Mouse (Mus musculus) urinary bladder, postnatal 10 days (tissue): Measurements from ENCODE around the gene Ythdc1.
"Not testable (repeated sequence)": the region's sequence is repeated elsewhere in the genome, so short reads cannot be mapped to it uniquely, and the experiment has no call there.

Source experiments
- DNase-seq: peaks from one replicate; pipeline ENCODE4 v3.0.0; 2022; ENCODE audit warnings: low spot score

Gene Ythdc1

DNA sequence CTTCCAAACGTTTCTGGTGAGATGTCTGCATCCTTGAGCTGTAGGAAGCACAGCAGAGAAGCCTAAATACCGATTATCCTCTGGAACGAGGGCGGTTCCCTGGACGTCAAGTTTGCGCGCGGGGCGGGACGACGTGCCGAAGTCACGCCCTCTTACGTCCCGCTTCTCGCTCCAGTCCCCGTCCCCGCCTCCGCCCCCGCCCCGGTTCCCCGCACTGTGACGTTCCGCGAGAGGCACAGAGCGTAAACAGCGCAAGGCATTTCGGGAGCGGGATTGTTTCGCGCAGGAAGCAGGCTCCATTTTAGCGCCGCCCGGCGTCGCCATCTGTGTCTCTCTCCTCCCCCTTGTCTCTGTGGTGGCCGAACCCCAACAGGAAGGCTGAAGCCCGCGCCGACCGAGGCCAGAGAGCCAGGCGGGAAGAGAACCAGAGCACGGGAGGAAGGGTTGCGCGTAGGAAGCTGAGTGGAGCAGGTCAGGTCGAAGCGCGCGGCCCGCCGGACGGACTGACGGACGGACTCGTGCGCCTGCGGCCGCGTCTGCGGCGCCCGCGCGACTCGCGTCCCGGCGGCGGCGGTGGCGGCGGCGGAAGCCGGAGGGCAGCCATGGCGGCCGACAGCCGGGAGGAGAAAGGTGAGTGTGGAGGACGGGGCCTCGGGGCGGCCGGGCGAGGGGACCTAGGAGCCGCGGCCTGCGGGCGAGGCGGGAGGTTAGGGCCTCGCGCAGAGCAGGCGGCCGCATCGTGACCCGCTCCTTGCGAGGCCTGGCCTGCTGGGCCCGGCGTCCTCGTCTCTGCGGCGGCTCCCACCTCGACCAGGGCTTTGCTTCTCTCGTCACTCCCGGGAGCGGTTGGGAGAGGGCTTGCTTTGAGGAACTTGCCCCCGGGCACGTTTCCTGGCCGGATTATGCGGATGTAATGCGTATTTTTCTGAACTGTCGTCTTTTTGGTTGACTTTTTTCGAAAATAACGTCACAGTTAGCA is at the start of gene Ythdc1:
Ythdc1 (plus strand) TSS at position 260 of the 979 bp plus-strand sequence.
- DNase-seq, result peak; percentile 81

DNA sequence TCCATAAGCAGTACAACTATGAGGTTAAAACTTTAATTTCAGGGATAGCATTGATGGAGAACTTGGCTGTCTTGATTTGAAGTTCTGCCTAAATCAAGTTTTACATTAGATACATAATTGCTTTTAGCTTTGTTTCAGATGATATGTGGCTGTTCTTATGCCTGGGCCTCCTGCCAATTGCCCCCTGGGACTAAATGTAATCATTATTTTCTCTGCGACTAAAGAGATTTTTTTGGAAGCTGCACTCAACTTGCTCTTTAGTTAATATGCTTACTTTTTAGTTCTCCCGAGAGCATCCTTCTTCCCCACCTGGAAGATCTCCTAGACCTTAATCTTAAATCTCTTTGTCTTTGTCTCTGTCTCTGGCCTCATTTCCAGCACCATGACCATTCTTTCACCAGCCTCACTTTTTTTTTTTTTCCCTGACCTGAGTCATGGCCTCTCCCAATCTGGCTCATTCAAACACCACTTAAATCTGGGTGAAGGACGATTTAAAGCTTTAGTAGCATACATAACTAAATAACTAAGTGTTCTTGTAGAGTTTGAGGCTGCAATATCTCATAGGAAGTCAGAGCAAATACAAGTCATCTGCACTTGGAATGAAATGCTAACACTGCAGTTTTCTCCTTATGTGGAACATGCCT is 34.9 kb upstream of the Ythdc1 start:
- DNase-seq, result no peak

DNA sequence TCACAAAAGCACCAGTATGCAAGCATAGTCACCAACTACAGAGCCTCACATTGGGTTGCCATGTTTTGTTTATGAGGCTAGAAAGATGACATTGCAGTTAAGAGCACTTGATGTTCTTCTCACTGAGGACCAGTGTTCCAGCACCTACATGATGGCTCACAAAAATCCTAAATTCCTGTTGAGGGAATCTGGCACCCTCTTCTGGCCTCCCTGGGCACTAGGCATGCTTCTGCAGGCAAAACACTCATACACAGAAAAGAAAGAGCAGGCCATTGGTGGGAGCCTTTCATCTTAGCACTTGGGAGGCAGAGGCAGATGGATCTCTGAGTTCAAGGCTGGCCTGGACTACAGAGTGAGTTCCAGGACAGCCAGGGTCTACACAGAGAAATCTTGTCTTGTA is 33.0 kb upstream of the Ythdc1 start:
- no peak for DNase-seq

DNA sequence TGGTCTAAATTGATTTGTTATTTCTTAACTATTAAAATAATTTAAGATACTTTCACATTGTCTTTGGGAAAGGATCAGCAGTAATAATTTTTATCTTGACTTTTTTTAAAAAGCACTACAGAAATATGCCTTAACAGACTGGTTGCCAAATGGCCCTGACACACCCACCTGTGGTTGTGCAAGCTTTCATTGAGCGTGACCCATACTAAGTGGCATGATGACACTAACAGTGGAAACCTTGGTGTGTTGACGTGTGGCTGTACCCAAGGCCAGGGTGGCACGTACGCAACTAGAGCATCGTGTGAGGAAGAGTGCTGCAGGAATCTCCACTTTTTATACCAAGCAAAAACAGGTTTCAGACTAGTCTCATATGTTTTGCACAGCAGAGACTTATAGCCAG is 27.1 kb upstream of the Ythdc1 start:
- no peak for DNase-seq

DNA sequence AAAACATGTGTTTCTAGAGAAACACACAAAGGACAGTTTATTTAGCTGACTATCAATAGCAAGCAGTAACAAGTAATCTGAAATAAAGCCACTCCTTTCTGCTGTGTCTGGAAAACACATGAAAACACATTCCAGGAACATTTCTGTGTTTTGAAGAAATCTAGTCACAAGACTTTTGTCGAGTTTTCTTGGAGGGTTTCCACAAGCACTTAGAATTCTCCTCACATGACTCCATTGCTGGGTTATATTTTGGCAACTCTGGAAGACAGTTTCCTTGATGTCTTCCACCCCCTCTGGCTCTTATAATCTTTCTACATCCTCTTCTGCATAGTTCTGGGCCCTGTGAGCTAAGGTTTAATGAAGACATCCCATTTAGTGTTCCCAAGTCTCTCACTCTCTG is 25.6 kb upstream of the Ythdc1 start:
- no peak for DNase-seq

DNA sequence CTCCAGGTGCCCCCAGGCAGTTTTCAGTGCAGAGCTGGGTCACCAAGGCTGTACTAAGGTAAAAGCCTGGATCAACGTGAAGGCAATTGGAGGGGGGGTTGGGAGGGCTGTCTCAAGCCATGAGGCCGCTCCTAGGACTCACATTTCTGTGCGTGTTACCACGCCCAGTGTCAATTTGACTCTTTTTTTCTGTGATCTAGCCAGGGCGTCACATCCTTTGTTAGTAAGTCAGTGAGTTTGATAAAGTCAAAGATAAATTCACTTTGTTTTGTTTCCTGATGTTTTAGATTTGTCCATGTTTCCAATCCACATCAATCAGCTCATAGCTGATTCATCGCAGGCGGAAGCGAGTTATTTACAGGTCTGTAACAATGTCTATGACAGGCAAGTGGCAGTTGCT is 21.0 kb upstream of the Ythdc1 start:
- no peak for DNase-seq

DNA sequence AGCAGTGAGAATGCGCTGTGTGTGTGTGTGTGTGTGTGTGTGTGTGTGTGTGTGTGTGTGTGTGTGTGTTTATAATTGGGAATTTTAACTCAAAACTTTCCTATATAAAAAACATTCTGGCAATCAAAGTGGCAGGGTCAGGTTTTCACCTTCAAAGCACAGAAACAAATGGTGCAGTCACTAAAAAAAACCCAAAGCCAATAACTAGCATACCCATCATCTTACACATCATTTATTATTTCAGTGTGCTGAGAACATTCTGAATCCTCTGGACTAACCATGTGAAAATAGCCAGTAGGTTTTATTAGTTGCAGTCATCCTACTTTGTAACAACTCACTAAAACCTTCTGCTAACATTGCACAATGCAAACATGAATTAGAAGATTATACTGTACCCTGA is 19.8 kb upstream of the Ythdc1 start:
- no peak for DNase-seq

DNA sequence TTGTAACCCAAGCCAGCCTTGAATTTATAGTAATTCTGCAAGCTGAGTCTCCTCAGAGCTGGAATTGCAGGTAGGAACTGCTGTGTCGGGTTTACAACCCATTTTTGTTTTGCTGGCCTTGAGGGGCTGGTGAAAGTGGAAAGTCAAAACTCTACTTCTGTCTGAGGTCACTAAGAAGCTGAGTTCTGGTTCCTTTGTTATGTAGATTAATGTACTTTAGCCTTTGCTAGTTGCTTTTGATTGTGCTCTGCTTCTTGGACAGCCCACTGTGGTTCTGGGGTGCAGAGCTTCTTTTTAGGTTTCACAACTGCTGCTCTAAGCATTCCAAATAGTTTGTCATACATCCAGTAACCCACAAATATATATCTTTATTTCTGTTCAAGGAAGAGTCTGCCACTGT is 17.2 kb upstream of the Ythdc1 start:
- DNase-seq, result no peak

DNA sequence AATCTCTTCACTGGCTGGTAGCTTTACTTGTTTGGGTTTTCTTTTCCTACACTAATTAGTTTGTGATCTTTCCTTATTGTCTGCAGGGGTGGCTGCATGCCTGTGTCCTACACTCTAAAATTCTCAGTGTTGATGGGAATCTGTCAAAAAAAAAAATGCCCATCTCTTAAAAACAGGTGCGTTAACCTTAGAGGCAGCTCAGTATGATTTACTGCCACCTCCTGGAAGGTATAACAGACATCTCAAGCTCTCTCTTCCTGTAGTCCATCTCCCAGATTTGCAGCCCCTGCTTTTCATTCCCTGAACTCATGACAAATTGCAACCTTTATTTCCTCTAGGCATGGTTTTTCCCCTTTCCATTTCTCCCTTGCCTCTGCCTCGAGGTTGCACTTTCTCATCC is 14.1 kb upstream of the Ythdc1 start:
- DNase-seq, result no peak

DNA sequence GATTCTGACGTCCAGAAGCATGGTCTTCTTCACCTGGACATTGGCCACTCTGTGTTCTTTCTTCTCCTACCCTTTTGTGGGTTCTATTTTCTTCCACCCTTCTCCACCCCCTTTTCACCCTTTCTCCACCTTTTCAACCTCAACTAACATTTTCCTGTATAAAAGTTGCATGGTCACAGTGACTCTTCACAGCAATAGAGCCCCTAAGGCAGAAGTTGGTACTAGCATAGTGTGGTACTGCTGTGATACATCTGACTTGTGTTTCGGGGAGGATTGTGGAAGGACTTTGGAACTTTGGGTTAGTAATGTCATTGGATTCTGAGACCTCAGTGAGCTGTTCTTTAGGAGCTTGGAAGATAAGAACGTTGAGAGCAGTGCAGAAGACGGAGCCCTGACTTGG is 11.8 kb upstream of the Ythdc1 start:
- no peak for DNase-seq

DNA sequence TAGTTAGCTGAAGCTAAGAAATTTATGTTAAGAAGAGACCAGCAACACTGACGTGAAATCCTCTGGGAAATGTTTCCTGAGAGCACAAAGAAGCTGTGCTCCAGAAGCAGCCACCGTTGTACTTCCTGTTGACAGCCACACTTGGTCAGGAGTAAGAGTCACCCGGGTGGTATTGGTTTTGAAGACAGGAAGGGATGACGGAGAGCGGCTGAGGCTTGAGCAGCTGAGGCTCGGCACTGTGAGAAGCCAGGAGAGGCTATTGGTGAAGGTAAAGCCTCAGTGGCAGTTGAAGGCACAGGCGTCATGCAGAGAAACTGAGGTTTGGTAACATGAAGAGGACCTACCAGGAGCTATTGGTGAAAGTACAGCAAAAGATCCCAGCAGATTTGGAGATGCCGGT is 11.2 kb upstream of the Ythdc1 start:
- no peak for DNase-seq

DNA sequence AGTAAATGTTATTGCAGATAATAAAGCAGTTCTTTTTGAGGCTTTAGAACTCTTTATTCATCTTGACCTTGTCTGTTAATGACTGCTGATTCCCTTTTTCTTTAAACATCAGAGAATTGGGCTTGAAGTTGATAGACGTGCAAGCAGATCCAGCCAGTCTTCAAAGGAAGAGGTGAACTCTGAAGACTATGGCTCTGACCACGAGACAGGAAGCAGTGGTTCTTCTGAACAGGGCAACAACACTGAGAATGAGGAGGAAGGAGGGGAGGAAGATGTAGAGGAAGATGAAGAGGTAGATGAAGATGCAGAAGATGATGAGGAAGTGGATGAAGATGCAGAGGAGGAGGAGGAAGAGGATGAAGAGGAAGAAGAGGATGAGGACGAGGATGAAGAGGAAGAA is 12.8 kb downstream of the Ythdc1 start:
- DNase-seq, result no peak

DNA sequence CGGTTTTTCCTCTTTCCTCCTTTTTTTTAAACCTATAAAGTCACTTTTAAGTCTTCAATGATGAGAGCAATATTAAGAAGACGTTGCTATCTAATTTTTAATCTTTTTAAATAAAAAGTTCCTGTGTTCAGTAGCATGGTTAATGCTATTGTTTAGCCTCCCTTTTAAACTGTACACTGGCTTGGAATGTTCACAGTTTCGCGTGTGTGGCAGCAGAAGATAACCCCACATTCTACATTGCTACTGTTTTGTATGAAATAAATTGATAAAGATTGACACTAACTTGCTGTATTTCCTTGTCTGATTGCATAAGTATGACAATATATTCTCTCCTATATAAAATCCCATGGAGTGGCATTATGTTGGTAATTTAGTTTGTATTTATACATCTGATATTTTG is 32.4 kb downstream of the Ythdc1 start:
- DNase-seq, result not testable (repeated sequence)

DNA sequence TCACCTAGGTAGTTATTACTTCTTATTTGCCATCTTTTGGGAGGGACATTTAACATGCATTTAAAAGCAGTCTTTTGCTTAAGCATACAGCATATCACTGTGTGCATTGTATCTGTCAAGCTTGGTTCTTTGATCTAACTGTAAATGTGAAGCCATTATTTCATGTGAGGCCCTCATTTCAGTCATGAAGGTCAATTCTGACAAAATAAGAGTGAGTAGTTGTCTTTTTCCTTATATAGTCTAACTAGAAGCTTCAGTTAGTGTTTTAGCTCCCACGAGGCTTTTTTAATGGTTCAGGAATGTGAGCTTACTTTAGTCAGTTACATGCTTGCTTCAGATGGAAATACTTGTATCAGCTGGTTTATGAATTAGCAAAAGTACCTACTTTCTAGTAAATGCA is 34.1 kb downstream of the Ythdc1 start:
- no peak for DNase-seq

DNA sequence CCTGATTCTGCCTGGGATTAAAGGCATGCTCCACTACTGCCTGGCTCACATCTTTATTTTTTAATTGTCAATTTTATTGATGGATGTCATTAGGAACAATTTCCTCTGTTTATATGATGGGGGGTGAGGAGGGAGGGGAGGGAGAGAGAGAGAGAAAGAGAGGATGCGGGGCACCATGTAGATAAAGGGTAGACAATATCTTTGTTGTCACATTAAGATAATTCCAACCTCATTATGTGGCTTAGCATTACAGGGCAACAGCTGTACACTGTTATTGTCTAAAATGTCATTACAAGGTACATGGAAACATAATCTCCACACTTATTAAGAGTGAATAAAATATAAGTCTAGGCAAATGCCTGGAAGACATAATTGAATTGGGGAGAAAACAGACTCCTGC is 35.5 kb downstream of the Ythdc1 start:
- DNase-seq, result no peak

DNA sequence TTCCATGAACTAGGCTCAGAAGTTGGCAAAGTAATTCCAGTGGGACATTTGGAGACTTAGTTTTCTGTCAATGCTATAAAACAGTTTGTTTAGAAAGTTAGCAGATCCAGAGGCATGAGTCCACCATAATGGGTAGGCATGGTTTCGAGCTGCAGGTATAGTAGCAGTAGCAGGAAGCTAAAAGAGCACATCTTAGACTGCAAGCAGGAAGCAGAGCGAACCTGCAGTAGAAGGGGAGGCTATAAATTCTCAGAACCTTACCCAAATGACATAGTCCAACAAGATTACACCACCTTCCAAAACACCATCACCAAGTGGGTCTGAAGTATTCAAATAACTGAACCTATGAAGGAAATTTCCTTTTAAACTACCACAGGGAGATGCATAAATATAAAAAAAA is 36.2 kb downstream of the Ythdc1 start:
- no peak for DNase-seq

DNA sequence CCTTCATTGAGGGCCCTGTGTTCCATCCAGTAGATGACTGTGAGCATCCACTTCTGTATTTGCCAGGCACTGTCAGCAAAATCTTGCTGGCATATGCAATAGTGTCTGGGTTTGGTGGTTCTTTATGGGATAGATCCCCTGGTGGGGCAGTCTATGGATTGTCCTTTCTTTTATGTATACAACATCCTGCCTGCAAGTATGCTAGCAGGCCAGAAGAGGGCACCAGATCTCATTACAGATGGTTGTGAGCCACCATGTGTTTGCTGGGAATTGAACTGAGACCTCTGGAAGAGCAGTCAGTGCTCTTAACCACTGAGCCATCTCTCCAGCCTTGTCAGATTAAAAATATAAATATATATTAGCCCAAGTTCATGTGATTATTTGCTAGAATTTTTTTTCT is 37.2 kb downstream of the Ythdc1 start:
- DNase-seq, result not testable (repeated sequence)

DNA sequence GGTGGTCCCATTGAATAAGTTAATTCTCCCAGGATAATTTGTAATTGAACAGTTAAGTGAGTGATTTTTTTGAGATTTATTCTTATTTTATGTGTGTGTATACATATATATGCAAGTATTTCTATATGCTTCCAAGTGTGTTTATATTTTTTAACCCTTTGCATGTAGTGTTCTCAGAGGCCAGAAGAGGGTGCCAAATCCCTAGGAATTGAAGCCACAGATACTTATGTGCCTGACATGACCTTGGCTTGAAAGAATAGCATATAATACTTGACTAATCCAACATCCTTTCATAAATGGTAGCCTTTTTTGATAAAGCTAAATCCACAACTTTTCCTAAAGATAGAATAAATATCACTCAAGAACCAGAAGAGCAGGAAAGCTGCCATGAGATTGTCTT is 46.1 kb downstream of the Ythdc1 start:
- no peak for DNase-seq

DNA sequence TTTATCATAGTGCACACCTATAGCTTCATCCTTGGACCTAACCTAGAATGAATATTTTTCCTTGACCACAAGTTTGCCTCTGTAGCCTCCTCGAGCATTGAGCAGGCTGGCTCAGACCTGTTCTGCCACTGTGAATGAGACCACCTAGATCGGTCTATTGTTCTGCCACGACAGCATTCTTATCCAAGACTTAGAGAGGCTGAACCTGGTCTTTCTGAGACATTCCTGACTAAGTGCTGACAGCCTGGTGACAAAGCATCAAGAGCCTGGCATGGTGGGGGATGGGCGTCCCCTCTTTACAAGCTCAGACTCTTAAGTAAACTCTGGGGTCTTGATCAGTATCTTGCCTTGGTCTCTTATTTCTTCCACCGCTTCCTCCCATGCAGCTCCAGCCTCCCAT is 47.6 kb downstream of the Ythdc1 start:
- no peak for DNase-seq

DNA sequence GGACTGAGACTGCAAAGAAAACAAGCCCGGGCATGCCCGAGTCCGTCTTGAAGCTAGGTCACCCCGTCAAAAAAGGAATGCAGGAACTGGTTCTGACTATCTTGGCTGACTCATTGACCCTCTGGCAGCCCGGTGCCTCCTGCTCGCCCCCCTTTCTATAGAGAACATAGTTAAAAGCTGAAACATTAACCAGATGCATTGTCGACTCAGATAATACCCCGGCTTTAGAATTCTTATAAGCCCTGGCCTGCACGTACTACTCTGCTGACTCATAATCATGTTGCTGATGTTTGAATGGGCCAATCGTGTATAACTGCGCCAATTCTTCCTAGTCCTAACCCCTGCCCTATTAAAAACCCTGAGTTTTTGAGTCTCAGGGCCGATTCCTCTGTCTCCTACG is 52.5 kb downstream of the Ythdc1 start:
- DNase-seq, result not testable (repeated sequence)

DNA sequence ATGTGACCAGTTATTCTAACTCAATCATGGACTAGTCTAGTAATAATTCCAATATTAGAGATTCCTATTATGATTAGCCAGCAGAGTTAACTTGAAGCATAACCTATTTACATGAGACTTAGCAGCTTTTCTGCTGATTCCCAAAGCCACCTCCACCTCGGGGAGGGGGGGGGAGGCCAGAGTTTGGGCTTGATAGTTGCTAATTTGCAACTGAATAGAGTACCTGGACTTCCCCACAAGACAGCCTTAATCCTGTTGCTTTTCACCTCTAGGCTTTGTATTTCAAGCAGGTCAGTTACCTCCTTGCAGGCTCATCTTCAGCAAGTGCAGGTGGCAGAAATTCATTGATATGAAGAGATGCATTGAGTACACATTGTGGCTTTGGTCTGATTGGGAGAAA is 53.7 kb downstream of the Ythdc1 start:
- DNase-seq, result no peak

DNA sequence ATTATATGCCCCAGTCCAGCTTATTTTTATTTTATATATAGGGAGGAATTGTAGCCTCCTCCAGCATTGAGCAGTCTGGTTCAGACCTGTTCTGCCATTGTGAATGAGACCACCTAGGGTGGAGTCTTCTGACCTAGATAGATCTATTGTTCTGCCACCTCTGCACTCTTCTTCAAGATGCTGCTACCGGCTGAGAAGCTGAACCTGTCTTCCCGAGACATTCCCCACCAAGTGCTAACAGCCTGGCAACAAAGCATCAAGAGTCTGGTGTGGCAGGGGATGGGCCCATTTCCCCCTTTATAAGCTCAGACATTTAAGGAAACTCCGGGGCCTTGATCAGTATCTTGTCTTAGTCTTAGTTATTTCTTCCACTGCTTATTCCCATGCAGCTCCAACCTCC is 54.3 kb downstream of the Ythdc1 start:
- no peak for DNase-seq

DNA sequence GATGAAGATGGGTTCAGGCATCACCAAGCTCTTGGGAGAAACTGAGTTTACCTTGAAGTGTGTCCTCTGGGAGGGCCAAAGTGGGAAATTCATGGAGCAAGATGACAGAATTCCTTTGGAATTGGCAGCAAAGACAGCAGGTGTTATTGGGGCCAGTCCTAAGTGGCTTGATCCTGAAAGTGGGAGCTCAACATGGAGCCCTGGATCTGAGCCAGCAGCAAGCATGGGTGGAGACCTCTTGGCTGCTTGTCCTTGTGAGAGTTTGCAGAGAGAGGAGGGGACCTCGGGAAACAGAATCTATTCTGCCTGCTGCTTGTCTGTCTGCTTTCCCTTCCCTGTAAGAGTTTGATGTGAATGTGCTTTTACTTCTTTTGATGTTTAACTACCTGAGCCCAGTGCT is 67.9 kb downstream of the Ythdc1 start:
- DNase-seq, result no peak
